Mouse (Mus musculus): ENCODE data around the gene Nmnat3.

DNA sequence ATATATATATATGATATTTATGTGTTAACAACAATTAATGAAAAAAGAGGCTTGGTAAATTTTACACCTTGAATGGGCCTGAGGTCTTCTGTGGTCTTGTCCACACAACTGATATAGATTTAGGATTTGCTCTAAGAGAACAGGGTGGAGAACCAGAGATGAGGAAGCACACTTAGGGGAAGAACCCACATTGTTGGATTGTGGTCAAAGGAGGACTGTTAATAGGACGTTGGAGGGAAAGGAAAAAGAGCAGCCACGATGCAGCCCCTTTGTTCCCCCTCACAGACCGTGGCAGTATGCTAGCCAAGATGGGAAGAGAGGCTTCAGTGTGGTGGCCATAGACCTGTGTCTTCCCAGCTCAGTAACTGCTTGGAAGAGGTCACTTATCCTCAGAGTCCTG is 11.5 kb downstream of the Nmnat3 start:
- no peak for TF ChIP-seq CTCF (IDR thresholded peaks at IDR 0.05; ENCODE audit: borderline replicate concordance, control insufficient read depth, extremely low read depth, insufficient read depth, low read length, poor library complexity)
- no peak for TF ChIP-seq POLR2A (IDR thresholded peaks at IDR 0.05; ENCODE audit: control insufficient read depth, extremely low read depth, insufficient read depth, low read length, poor library complexity)
